In the genomic region with DNA sequence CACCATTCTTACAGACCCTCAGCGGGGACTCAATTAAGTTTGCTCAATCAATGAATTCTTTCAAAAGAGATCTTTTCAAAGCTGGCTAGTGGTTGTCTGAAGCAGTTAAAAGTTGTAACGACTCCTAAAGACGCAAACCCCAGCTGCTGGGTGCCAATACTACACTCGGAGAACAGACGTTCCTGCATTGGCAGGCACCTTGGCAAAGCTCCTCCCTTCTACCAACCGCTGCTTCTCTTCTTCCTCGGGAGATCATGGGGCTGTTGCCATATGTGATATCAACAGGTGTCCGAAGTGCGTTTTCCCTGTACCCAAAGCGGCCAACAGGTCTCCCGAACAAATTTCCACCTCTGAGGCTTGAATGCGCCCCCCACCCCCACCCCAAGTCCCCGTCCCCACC, we compare ENCODE assay signal across 8 mouse cellular contexts. TPM values are rescaled to one million over a fixed set of nuclear protein-coding genes. Genes with fewer than 3 reads are reported as not detected.
DNase-seq lines count a peak whose midpoint lies in the region; ATAC-seq and TF ChIP-seq lines count a peak whose summit lies in the region.

No protein-coding gene starts in this region.

- TF ChIP-seq CTCF in liver, adult 2 months (IDR thresholded peaks at IDR 0.05; ENCODE audit: low read depth, low read length) = no peak

- intact Hi-C loops in left cerebral cortex, postnatal 14 days (cut with DNase I) = no loop called here

- H3K4me1 ChIP-seq in liver, adult 2 months (ENCODE audit: control insufficient read depth, insufficient read depth, low read length) = peaks cover 4% of the 10 kb centered on the region; the same call in 1 of the 2 replicates
- H3K4me1 ChIP-seq in embryonic facial prominence, embryonic 13.5 days = peaks cover 21% of the 10 kb centered on the region
- peaks cover 8% of the 10 kb centered on the region; the same call in 1 of the 2 replicates for H3K4me1 ChIP-seq in intestine, embryonic 14.5 days (replicated peaks; ENCODE audit: control insufficient read depth, insufficient read depth, low read length)
- H3K4me1 ChIP-seq in neural tube, embryonic 12.5 days = peaks cover 15% of the 10 kb centered on the region

- peak overlapping the region; percentile 97 for H3K4me2 ChIP-seq in embryonic facial prominence, embryonic 13.5 days
- peak overlapping the region; percentile 88 for H3K4me2 ChIP-seq in intestine, embryonic 14.5 days (ENCODE audit: low read length)
- H3K4me2 ChIP-seq in neural tube, embryonic 12.5 days (replicated peaks) = peak overlapping the region; percentile 97

- TF ChIP-seq POLR2A in liver, adult 2 months (IDR thresholded peaks at IDR 0.05; ENCODE audit: extremely low read depth, insufficient read depth, low read length) = no peak

- peaks cover 14% of the 10 kb centered on the region; the same call in 1 of the 2 replicates for H3K79me2 ChIP-seq in liver, adult 2 months (ENCODE audit: control insufficient read depth, insufficient read depth, low read length)

- no peaks in the 10 kb centered on the region for H3K36me3 ChIP-seq in liver, adult 2 months (ENCODE audit: control insufficient read depth, insufficient read depth, low read length)
- no peaks in the 10 kb centered on the region for H3K36me3 ChIP-seq in embryonic facial prominence, embryonic 13.5 days
- no peaks in the 10 kb centered on the region for H3K36me3 ChIP-seq in intestine, embryonic 14.5 days (ENCODE audit: control insufficient read depth, insufficient read depth, low read length)
- no peaks in the 10 kb centered on the region for H3K36me3 ChIP-seq in neural tube, embryonic 12.5 days

- peak overlapping the region; percentile 8; the same call in 1 of the 2 replicates for H3K27ac ChIP-seq in liver, adult 2 months (replicated peaks; ENCODE audit: insufficient read depth, low read depth, low read length)
- no peak overlapping the region for H3K27ac ChIP-seq in embryonic facial prominence, embryonic 13.5 days
- peak overlapping the region; percentile 34; the same call in 1 of the 2 replicates for H3K27ac ChIP-seq in intestine, embryonic 14.5 days (ENCODE audit: low read depth)
- H3K27ac ChIP-seq in neural tube, embryonic 12.5 days = no peak overlapping the region

- no peak for ATAC-seq in embryonic facial prominence, embryonic 13.5 days (ENCODE audit: insufficient number of reproducible peaks, insufficient read depth, low FRiP score, low TSS enrichment, low read depth)
- ATAC-seq in intestine, embryonic 14.5 days (replicated peaks; ENCODE audit: low FRiP score, low TSS enrichment, low read depth) = no peak
- ATAC-seq in neural tube, embryonic 12.5 days (ENCODE audit: low FRiP score, low read depth) = no peak

- H3K4me3 ChIP-seq in liver, adult 2 months (ENCODE audit: insufficient read depth, low read depth, low read length) = peak overlapping the region; percentile 96; the same call in 1 of the 2 replicates
- H3K4me3 ChIP-seq in embryonic facial prominence, embryonic 13.5 days = peak overlapping the region; percentile 61
- H3K4me3 ChIP-seq in intestine, embryonic 14.5 days (ENCODE audit: low read depth, low read length) = peak overlapping the region; percentile 53
- peak overlapping the region; percentile 50 for H3K4me3 ChIP-seq in neural tube, embryonic 12.5 days

- no peaks in the 10 kb centered on the region for H3K27me3 ChIP-seq in liver, adult 2 months (ENCODE audit: control insufficient read depth, insufficient read depth, low read length)
- H3K27me3 ChIP-seq in embryonic facial prominence, embryonic 13.5 days = peaks cover 51% of the 10 kb centered on the region
- peaks cover 8% of the 10 kb centered on the region for H3K27me3 ChIP-seq in intestine, embryonic 14.5 days (replicated peaks; ENCODE audit: control insufficient read depth, insufficient read depth, low read length)
- peaks cover 37% of the 10 kb centered on the region for H3K27me3 ChIP-seq in neural tube, embryonic 12.5 days (replicated peaks)

- DNase-seq in liver, adult 2 months (ENCODE audit: extremely low read depth, low read depth, low spot score) = peak; percentile 58
- no peak for DNase-seq in liver
- no peak for DNase-seq in intestine, embryonic 14.5 days (ENCODE audit: low spot score)
- DNase-seq in right cerebral cortex, postnatal 36 days (ENCODE audit: low spot score in 2 of 2) = no peak
- no peak for DNase-seq in spleen, postnatal 10 days (ENCODE audit: low spot score in 2 of 2)
- no peak for DNase-seq in left cerebral cortex, postnatal 14 days (ENCODE audit: low spot score in 2 of 2)

- no peaks in the 10 kb centered on the region for H3K9me3 ChIP-seq in embryonic facial prominence, embryonic 13.5 days
- no peaks in the 10 kb centered on the region for H3K9me3 ChIP-seq in intestine, embryonic 14.5 days (ENCODE audit: control insufficient read depth, low read length)
- no peaks in the 10 kb centered on the region for H3K9me3 ChIP-seq in neural tube, embryonic 12.5 days

- peak overlapping the region; percentile 20; the same call in 1 of the 2 replicates for H3K9ac ChIP-seq in liver, adult 2 months (ENCODE audit: low read depth, low read length)
- H3K9ac ChIP-seq in embryonic facial prominence, embryonic 13.5 days = peak overlapping the region; percentile 70
- peak overlapping the region; percentile 65 for H3K9ac ChIP-seq in intestine, embryonic 14.5 days (ENCODE audit: low read length)
- H3K9ac ChIP-seq in neural tube, embryonic 12.5 days = no peak overlapping the region

- 8% methylated on average over 13 of the region's 13 CpGs for WGBS in liver, adult 2 months
- 9% methylated on average over 13 of the region's 13 CpGs for WGBS in embryonic facial prominence, embryonic 13.5 days
- 11% methylated on average over 13 of the region's 13 CpGs for WGBS in intestine, embryonic 14.5 days
- WGBS in neural tube, embryonic 12.5 days = 10% methylated on average over 13 of the region's 13 CpGs

RNA-seq across cellular contexts. Expression of a gene that starts 0.9 kb away (rescaled TPM):
- 24.8 and 28.9 TPM in 2 replicates for total RNA-seq in liver, adult 2 months (2014; rRNA removed)
- 120 and 133 TPM in 2 replicates for polyA plus RNA-seq in liver, adult 2 months (2012; rRNA removed)
- 118 and 127 TPM in 2 replicates for polyA plus RNA-seq in embryonic facial prominence, embryonic 13.5 days (2015; fragmentation: Nextera tagmentation; extraction: Ambion mirVana)
- polyA plus RNA-seq in intestine, embryonic 14.5 days (2014; fragmentation: Nextera tagmentation; extraction: Ambion mirVana) = 470 and 522 TPM in 2 replicates
- 23.5 and 23.9 TPM in 2 replicates for polyA plus RNA-seq in neural tube, embryonic 12.5 days (2016; fragmentation: Nextera tagmentation; extraction: Ambion mirVana)
- 10 to 100 TPM; 11.5 to 19.4 TPM for total RNA-seq in left cerebral cortex, postnatal 14 days (2021)

RNA-seq across cellular contexts. Expression of a gene that starts 8.3 kb away (rescaled TPM):
- total RNA-seq in liver, adult 2 months (2014; rRNA removed) = 1.0 and 1.7 TPM in 2 replicates
- polyA plus RNA-seq in liver, adult 2 months (2012; rRNA removed) = 5.0 and 11.3 TPM in 2 replicates
- 10.1 and 10.5 TPM in 2 replicates for polyA plus RNA-seq in embryonic facial prominence, embryonic 13.5 days (2015; fragmentation: Nextera tagmentation; extraction: Ambion mirVana)
- 59.7 and 66.5 TPM in 2 replicates for polyA plus RNA-seq in intestine, embryonic 14.5 days (2014; fragmentation: Nextera tagmentation; extraction: Ambion mirVana)
- polyA plus RNA-seq in neural tube, embryonic 12.5 days (2016; fragmentation: Nextera tagmentation; extraction: Ambion mirVana) = 57.5 and 72.1 TPM in 2 replicates
- total RNA-seq in left cerebral cortex, postnatal 14 days (2021) = 1 to 10 TPM; 6.6 to 8.0 TPM

RNA-seq across cellular contexts. Expression of a gene that starts 22.9 kb away (rescaled TPM):
- total RNA-seq in liver, adult 2 months (2014; rRNA removed) = 0.13 TPM in 1 of 2 replicates, not detected in the other
- 0.05 and 0.28 TPM in 2 replicates for polyA plus RNA-seq in liver, adult 2 months (2012; rRNA removed)
- polyA plus RNA-seq in embryonic facial prominence, embryonic 13.5 days (2015; fragmentation: Nextera tagmentation; extraction: Ambion mirVana) = 28.4 and 29.9 TPM in 2 replicates
- 7.4 and 8.8 TPM in 2 replicates for polyA plus RNA-seq in intestine, embryonic 14.5 days (2014; fragmentation: Nextera tagmentation; extraction: Ambion mirVana)
- polyA plus RNA-seq in neural tube, embryonic 12.5 days (2016; fragmentation: Nextera tagmentation; extraction: Ambion mirVana) = 105 and 118 TPM in 2 replicates
- total RNA-seq in left cerebral cortex, postnatal 14 days (2021) = 100 to 1,000 TPM in 1 of 2 experiments, 10 to 100 TPM in 1; 97.6 to 105 TPM

RNA-seq across cellular contexts. Expression of a gene that starts 32.5 kb away (rescaled TPM):
- 2.3 and 6.9 TPM in 2 replicates for total RNA-seq in liver, adult 2 months (2014; rRNA removed)
- polyA plus RNA-seq in liver, adult 2 months (2012; rRNA removed) = 5.2 and 7.4 TPM in 2 replicates
- 2.2 and 4.4 TPM in 2 replicates for polyA plus RNA-seq in embryonic facial prominence, embryonic 13.5 days (2015; fragmentation: Nextera tagmentation; extraction: Ambion mirVana)
- 76.9 and 111 TPM in 2 replicates for polyA plus RNA-seq in intestine, embryonic 14.5 days (2014; fragmentation: Nextera tagmentation; extraction: Ambion mirVana)
- polyA plus RNA-seq in neural tube, embryonic 12.5 days (2016; fragmentation: Nextera tagmentation; extraction: Ambion mirVana) = 1.6 and 1.7 TPM in 2 replicates
- total RNA-seq in left cerebral cortex, postnatal 14 days (2021) = not detected

RNA-seq across cellular contexts. Expression of a gene that starts 42.7 kb away (rescaled TPM):
- total RNA-seq in liver, adult 2 months (2014; rRNA removed) = 40.7 and 59.9 TPM in 2 replicates
- 132 and 143 TPM in 2 replicates for polyA plus RNA-seq in liver, adult 2 months (2012; rRNA removed)
- 110 and 111 TPM in 2 replicates for polyA plus RNA-seq in embryonic facial prominence, embryonic 13.5 days (2015; fragmentation: Nextera tagmentation; extraction: Ambion mirVana)
- 94.3 and 97.3 TPM in 2 replicates for polyA plus RNA-seq in intestine, embryonic 14.5 days (2014; fragmentation: Nextera tagmentation; extraction: Ambion mirVana)
- polyA plus RNA-seq in neural tube, embryonic 12.5 days (2016; fragmentation: Nextera tagmentation; extraction: Ambion mirVana) = 80.2 and 82.0 TPM in 2 replicates
- total RNA-seq in left cerebral cortex, postnatal 14 days (2021) = 10 to 100 TPM; 48.4 to 50.9 TPM

Comparison
In these comparisons a context has a peak if more than half of its experiments do, and no peak if none do; other contexts are left out.
1. H3K27ac ChIP-seq: peak in liver, adult 2 months (single experiment) and intestine, embryonic 14.5 days (single experiment); none in embryonic facial prominence, embryonic 13.5 days (single experiment) and neural tube, embryonic 12.5 days (single experiment).
2. Peak in every context shown above with its lines, with median percentiles within 50 percentile points of each other: H3K4me3 ChIP-seq and H3K4me2 ChIP-seq.